Mouse (Mus musculus): ENCODE measurements around the gene Usp27x. TPM values are rescaled to one million over a fixed set of nuclear protein-coding genes. Genes with fewer than 3 reads are reported as not detected.

The Usp27x gene
- total RNA-seq (2021), result 10 to 100 TPM; 14.4 to 14.6 TPM
- long read RNA-seq, experiment 1, transcript Usp27x-201 (1 exons, 3,240 nt), result major isoform, 40 of 40 reads
- long read RNA-seq, experiment 1, partial matches to known transcripts, result 0 of 40 reads
- long read RNA-seq, experiment 1, other reads (novel, unspliced or antisense), result 0 of 40 reads
- long read RNA-seq, experiment 2, transcript Usp27x-201 (1 exons, 3,240 nt), result major isoform, 29 of 29 reads
- long read RNA-seq, experiment 2, partial matches to known transcripts, result 0 of 29 reads
- long read RNA-seq, experiment 2, other reads (novel, unspliced or antisense), result 0 of 29 reads

GRCm38 (mm10) chrX:7375716-7376480 lies at the start of gene Usp27x:
Gene Usp27x, minus strand, starts transcription at chrX:7375830.
- H3K4me3 ChIP-seq, result peak within 1 kb of the TSS; percentile 64
- peak; percentile 52 to 63 for DNase-seq (ENCODE audit: low spot score in 2 of 2)
- H3K27ac ChIP-seq, result peak within 1 kb of the TSS; percentile 85
- peak; percentile 76 for TF ChIP-seq CTCF (conservative IDR thresholded peaks at IDR 0.05)

GRCm38 (mm10) chrX:7422691-7423111 lies 47.1 kb upstream of the Usp27x start:
- Histone ChIP-seq H3K4me3 (peak overlapping the region; percentile 55), H3K27ac (no peak overlapping the region)
- peak; percentile 69 to 76 for DNase-seq (ENCODE audit: low spot score in 2 of 2)
- TF ChIP-seq CTCF (conservative IDR thresholded peaks at IDR 0.05), result peak; percentile 83

GRCm38 (mm10) chrX:7422166-7422565 lies 46.5 kb upstream of the Usp27x start:
- H3K4me3 ChIP-seq, result no peak overlapping the region
- TF ChIP-seq CTCF (conservative IDR thresholded peaks at IDR 0.05), result no peak
- no peak overlapping the region for H3K27ac ChIP-seq
- DNase-seq (ENCODE audit: low spot score in 2 of 2), result no peak

GRCm38 (mm10) chrX:7421016-7421415 lies 45.4 kb upstream of the Usp27x start:
- Histone ChIP-seq H3K27ac (peak overlapping the region; percentile 88), H3K4me3 (peak overlapping the region; percentile 51)
- TF ChIP-seq CTCF (conservative IDR thresholded peaks at IDR 0.05), result peak; percentile 87
- DNase-seq (ENCODE audit: low spot score in 2 of 2), result peak; percentile 80 to 86

- TF ChIP-seq CTCF (conservative IDR thresholded peaks at IDR 0.05), result no peak
- peak; percentile 75 to 90 for DNase-seq (ENCODE audit: low spot score in 2 of 2)
- H3K27ac ChIP-seq, result peak overlapping the region; percentile 88
- no peak overlapping the region; the same call in 1 of the 2 replicates for H3K4me3 ChIP-seq
These were observed 40.7 kb upstream of the Usp27x start for GRCm38 (mm10) chrX:7416178-7416871.

GRCm38 (mm10) chrX:7415308-7415707 lies 39.7 kb upstream of the Usp27x start:
- H3K27ac ChIP-seq, result peak overlapping the region; percentile 88; the same call in 1 of the 2 replicates
- TF ChIP-seq CTCF (conservative IDR thresholded peaks at IDR 0.05), result no peak
- no peak overlapping the region for H3K4me3 ChIP-seq
- DNase-seq (ENCODE audit: low spot score in 2 of 2), result no peak

- DNase-seq (ENCODE audit: low spot score in 2 of 2), result no peak
- no peak overlapping the region for H3K4me3 ChIP-seq
- 0 out of 2 replicates have a peak overlapping the region, but pooled peaks have one; percentile 10 for H3K27ac ChIP-seq
- TF ChIP-seq CTCF (conservative IDR thresholded peaks at IDR 0.05), result no peak
These were observed 36.8 kb upstream of the Usp27x start for GRCm38 (mm10) chrX:7412239-7413033.

GRCm38 (mm10) chrX:7376586-7376985 lies 956 bp upstream of the Usp27x start:
- DNase-seq (ENCODE audit: low spot score in 2 of 2), result no peak
- H3K4me3 ChIP-seq, result peak overlapping the region; percentile 64
- peak overlapping the region; percentile 85 for H3K27ac ChIP-seq
- TF ChIP-seq CTCF (conservative IDR thresholded peaks at IDR 0.05), result no peak

GRCm38 (mm10) chrX:7375322-7375715 lies 311 bp downstream of the Usp27x start:
- Histone ChIP-seq H3K4me3 (peak overlapping the region; percentile 64), H3K27ac (peak overlapping the region; percentile 85)
- DNase-seq (ENCODE audit: low spot score in 2 of 2), result no peak
- TF ChIP-seq CTCF (conservative IDR thresholded peaks at IDR 0.05), result no peak

- Histone ChIP-seq H3K4me3 (no peak overlapping the region), H3K27ac (no peak overlapping the region)
- peak; percentile 51 for TF ChIP-seq CTCF (conservative IDR thresholded peaks at IDR 0.05)
- DNase-seq (ENCODE audit: low spot score in 2 of 2), result no peak
These were observed 50.2 kb downstream of the Usp27x start for GRCm38 (mm10) chrX:7325455-7325854.

- H3K4me3 ChIP-seq, result no peak overlapping the region
- peak; percentile 30 to 72 for DNase-seq (ENCODE audit: low spot score in 2 of 2)
- TF ChIP-seq CTCF (conservative IDR thresholded peaks at IDR 0.05), result peak; percentile 70
- no peak overlapping the region for H3K27ac ChIP-seq
These were observed 53.3 kb downstream of the Usp27x start for GRCm38 (mm10) chrX:7322288-7322687.

Other genes with a start within 250 kb of the Usp27x start
- gene Clcn5, start 56.5 kb downstream of the Usp27x start, total RNA-seq (2021), result 1 to 10 TPM; 5.7 to 6.9 TPM
- gene Foxp3, start 197.8 kb upstream of the Usp27x start, total RNA-seq (2021), result under 1 TPM in 1 of 2 experiments, not detected in 1; 0.10 TPM
- 10 to 100 TPM; 16.4 to 16.7 TPM for gene Ppp1r3f, start 198.5 kb upstream of the Usp27x start, total RNA-seq (2021)
- gene Ccdc22, start 229.7 kb upstream of the Usp27x start, total RNA-seq (2021), result 10 to 100 TPM; 25.3 to 25.5 TPM
- gene Cacna1f, start 231.3 kb upstream of the Usp27x start, total RNA-seq (2021), result under 1 TPM in 1 of 2 experiments, not detected in 1; 0.08 TPM

Data from layer of hippocampus, adult 2 months (tissue).